Mouse (Mus musculus) ZHBTc4 (cell line): ENCODE measurements around the gene Psap.

Experiments used
- DNase-seq: peaks from one replicate; pipeline ENCODE4 v3.0.0-alpha.2; 2011; ENCODE audit warnings: low read depth, low spot score

The Psap gene

GRCm38 (mm10) chr10:60347768-60348610, 70.6 kb downstream of the Psap start:
- no peak for DNase-seq

DNA sequence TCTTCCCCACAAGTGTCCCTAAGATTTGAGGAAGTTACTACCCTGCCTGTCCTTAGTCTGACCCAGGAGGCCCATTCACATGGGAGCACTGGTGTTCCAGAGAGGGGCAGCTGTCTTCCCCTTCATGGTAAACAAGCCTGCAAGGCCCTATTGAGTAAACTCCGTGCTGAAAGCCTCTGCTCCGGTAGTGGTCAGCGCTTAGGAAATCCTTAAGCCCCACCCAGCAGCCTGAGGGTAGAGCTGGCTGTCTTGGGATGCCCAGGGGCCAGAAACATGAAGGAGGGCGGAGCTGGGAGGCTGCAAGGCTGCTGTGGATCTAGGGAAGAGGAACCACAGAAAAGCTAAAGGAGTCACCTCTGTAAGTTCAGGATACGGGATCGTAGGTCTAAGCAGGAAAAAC, 71.6 kb downstream of the Psap start:
- peak; percentile 39 for DNase-seq

- DNase-seq: no peak
Measured at GRCm38 (mm10) chr10:60349644-60350043, 72.2 kb downstream of the Psap start.

DNA sequence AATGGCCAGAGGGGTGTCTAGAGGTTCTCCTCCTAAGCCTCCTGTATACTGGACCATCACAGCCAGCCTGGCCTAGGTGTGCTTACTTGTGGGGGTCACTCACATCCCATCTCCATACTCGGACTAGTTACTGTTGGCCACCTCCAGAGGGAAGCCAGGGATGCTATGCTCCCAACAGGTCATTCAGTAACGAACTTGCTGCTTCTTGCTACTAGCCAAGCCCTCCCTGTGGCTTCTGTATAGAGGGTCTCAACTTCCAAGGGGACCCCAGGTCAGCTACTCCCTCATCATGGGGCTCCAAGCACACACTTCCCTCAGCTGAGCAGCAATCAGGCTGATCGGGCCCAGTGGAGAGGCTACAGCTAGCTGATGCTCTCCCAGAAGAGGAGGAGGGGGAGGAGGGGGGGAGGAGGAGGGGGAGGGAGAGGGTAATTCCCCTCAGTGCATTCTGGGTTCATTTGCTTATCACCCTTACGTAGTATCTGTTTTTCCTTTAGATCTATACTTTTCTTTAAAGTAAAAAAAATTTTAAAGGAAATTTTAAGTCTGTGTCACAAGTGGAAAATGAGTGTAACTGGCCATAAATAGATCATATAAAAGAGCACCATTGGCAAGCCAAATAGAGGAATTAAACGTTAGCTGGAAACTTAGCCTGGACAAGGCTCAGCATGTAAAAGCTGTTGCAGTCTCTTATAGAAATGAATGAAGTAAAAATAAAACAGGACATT, 72.8 kb downstream of the Psap start:
- DNase-seq: no peak

- peak; percentile 63 for DNase-seq
Measured at GRCm38 (mm10) chr10:60350805-60351167, 73.4 kb downstream of the Psap start.

GRCm38 (mm10) chr10:60351248-60351647, 73.8 kb downstream of the Psap start:
- DNase-seq: no peak

DNA sequence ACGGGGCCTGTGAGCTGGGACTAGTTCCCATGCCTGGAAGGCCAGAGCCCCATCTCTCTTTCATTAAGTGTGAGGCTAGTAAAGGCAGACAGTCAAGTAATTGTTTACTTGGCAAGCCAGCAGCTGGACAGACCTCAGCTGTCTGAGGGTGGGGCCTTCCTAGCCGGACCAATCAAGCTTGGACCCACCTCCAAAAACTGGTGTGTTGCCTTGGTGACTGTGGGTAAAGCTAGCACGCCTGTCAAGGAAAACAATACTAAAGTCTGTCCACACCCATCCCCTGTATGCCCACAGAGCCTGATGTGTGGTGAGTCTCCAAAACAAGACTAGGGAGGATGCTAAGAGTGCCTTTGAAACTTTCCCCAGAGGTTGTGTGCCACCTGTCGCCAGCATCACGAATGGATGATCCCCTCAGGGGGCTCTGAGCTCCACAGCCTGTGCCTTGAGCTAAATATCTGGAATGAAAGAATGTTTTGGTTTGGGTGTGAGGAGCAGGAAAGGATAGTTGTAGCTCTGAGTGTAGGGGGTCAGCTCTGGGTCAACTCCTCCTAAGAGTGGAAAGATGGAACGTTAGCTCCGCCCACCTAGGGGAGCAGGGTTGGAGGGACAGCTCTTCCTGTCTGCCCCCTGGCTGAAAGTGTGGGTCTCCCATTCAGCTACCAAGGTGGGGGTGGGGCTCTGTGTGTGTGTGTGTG, 74.5 kb downstream of the Psap start:
- DNase-seq: peak; percentile 75
